Mouse (Mus musculus): ENCODE measurements around the gene Plin2. TPM values are rescaled to one million over a fixed set of nuclear protein-coding genes. Genes with fewer than 3 reads are reported as not detected.
A peak's percentile ranks its signal among the peaks of the same experiment; 100 is the strongest.

Plin2 gene
- polyA plus RNA-seq, 1 experiment: 25.5 TPM

- WGBS: under 1% methylated on average over 59 of the region's 59 CpGs
- H3K27me3 ChIP-seq (ENCODE audit: control insufficient read depth, insufficient read depth, low read length): no peaks in the 10 kb centered on the region
Measured at GRCm38 (mm10) chr4:86611524-86612288, 58.2 kb downstream of the Plin2 start, which contains the start of gene Haus6. Gene Haus6, minus strand, starts transcription at chr4:86612055.

More at GRCm38 (mm10) chr4:86611524-86612288, 58.2 kb downstream of the Plin2 start, which contains the start of gene Haus6:
- H3K4me1 ChIP-seq (ENCODE audit: control insufficient read depth, insufficient read depth, low read length): no peaks in the 10 kb centered on the region
- peak within 1 kb of the TSS; percentile 70 for H3K4me3 ChIP-seq (replicated peaks; ENCODE audit: insufficient read depth, low read depth, low read length)
- DNase-seq: peak; percentile 90 to 96
- TF ChIP-seq POLR2A (IDR thresholded peaks at IDR 0.05; ENCODE audit: borderline replicate concordance, insufficient read depth, low read length) (peak; percentile 61; the same call in 1 of the 2 replicates), CTCF (IDR thresholded peaks at IDR 0.05; ENCODE audit: borderline replicate concordance, insufficient read depth, low read depth, low read length) (no peak)
- H3K27ac ChIP-seq (ENCODE audit: insufficient read depth, low read length): no peak within 1 kb of the TSS

Other genes starting within 250 kb of the Plin2 start
- gene Saxo1, start 111.7 kb downstream of the Plin2 start, polyA plus RNA-seq (2012; rRNA removed): not detected in 2 replicates
- 150 and 151 TPM in 2 replicates for gene Rraga, start 94.4 kb downstream of the Plin2 start, polyA plus RNA-seq (2012; rRNA removed)
- 4.4 and 4.8 TPM in 2 replicates for gene Haus6, start 58.0 kb downstream of the Plin2 start, polyA plus RNA-seq (2012; rRNA removed)
- 9.1 and 9.9 TPM in 2 replicates for gene Dennd4c, start 78.5 kb upstream of the Plin2 start, polyA plus RNA-seq (2012; rRNA removed)
- gene Rps6, start 187.4 kb upstream of the Plin2 start, polyA plus RNA-seq (2012; rRNA removed): 691 and 755 TPM in 2 replicates
- gene Acer2, start 204.3 kb upstream of the Plin2 start, polyA plus RNA-seq (2012; rRNA removed): 6.2 and 6.7 TPM in 2 replicates